Mouse (Mus musculus): ENCODE data around the gene Foxf1. TPM values are rescaled to one million over a fixed set of nuclear protein-coding genes. Genes with fewer than 3 reads are reported as not detected.

Gene Foxf1
- not detected in 2 replicates for total RNA-seq (2014; fragmentation: Nextera tagmentation)
- not detected in 2 replicates for total RNA-seq (2017)

- ATAC-seq (replicated peaks; ENCODE audit: poor library complexity, severe bottlenecking) = no peak; the same call in 1 of the 2 replicates
Measured at GRCm38 (mm10) chr8:121084210-121084951, at the start of gene Foxf1. Foxf1 (plus strand) TSS chr8:121084386.

- no peak for ATAC-seq (replicated peaks; ENCODE audit: poor library complexity, severe bottlenecking)
Measured at GRCm38 (mm10) chr8:121035611-121036010, 48.6 kb upstream of the Foxf1 start.

- ATAC-seq (replicated peaks; ENCODE audit: poor library complexity, severe bottlenecking) = no peak
Measured at GRCm38 (mm10) chr8:121043719-121044440, 40.3 kb upstream of the Foxf1 start.

GRCm38 (mm10) chr8:121047441-121047840, 36.7 kb upstream of the Foxf1 start:
- no peak for ATAC-seq (replicated peaks; ENCODE audit: poor library complexity, severe bottlenecking)

GRCm38 (mm10) chr8:121058081-121058480, 26.1 kb upstream of the Foxf1 start:
- no peak for ATAC-seq (replicated peaks; ENCODE audit: poor library complexity, severe bottlenecking)

GRCm38 (mm10) chr8:121059098-121059497, 25.1 kb upstream of the Foxf1 start:
- ATAC-seq (replicated peaks; ENCODE audit: poor library complexity, severe bottlenecking) = no peak

GRCm38 (mm10) chr8:121062521-121062920, 21.7 kb upstream of the Foxf1 start:
- no peak for ATAC-seq (replicated peaks; ENCODE audit: poor library complexity, severe bottlenecking)

- no peak for ATAC-seq (replicated peaks; ENCODE audit: poor library complexity, severe bottlenecking)
Measured at GRCm38 (mm10) chr8:121063649-121064048, 20.5 kb upstream of the Foxf1 start.

GRCm38 (mm10) chr8:121071454-121071853, 12.7 kb upstream of the Foxf1 start:
- no peak for ATAC-seq (replicated peaks; ENCODE audit: poor library complexity, severe bottlenecking)

- ATAC-seq (replicated peaks; ENCODE audit: poor library complexity, severe bottlenecking) = no peak
Measured at GRCm38 (mm10) chr8:121072406-121073130, 11.6 kb upstream of the Foxf1 start.

- ATAC-seq (replicated peaks; ENCODE audit: poor library complexity, severe bottlenecking) = no peak
Measured at GRCm38 (mm10) chr8:121073174-121074107, 10.7 kb upstream of the Foxf1 start.

GRCm38 (mm10) chr8:121074108-121074847, 9.9 kb upstream of the Foxf1 start:
- no peak for ATAC-seq (replicated peaks; ENCODE audit: poor library complexity, severe bottlenecking)

- ATAC-seq (replicated peaks; ENCODE audit: poor library complexity, severe bottlenecking) = no peak
Measured at GRCm38 (mm10) chr8:121074848-121075145, 9.4 kb upstream of the Foxf1 start.

GRCm38 (mm10) chr8:121075936-121076335, 8.2 kb upstream of the Foxf1 start:
- ATAC-seq (replicated peaks; ENCODE audit: poor library complexity, severe bottlenecking) = no peak

GRCm38 (mm10) chr8:121076555-121076954, 7.6 kb upstream of the Foxf1 start:
- no peak for ATAC-seq (replicated peaks; ENCODE audit: poor library complexity, severe bottlenecking)

GRCm38 (mm10) chr8:121078721-121079120, 5.5 kb upstream of the Foxf1 start:
- ATAC-seq (replicated peaks; ENCODE audit: poor library complexity, severe bottlenecking) = no peak

GRCm38 (mm10) chr8:121079201-121079600, 5.0 kb upstream of the Foxf1 start:
- ATAC-seq (replicated peaks; ENCODE audit: poor library complexity, severe bottlenecking) = no peak

GRCm38 (mm10) chr8:121079944-121080343, 4.2 kb upstream of the Foxf1 start:
- ATAC-seq (replicated peaks; ENCODE audit: poor library complexity, severe bottlenecking) = no peak

GRCm38 (mm10) chr8:121080361-121081090, 3.7 kb upstream of the Foxf1 start:
- no peak for ATAC-seq (replicated peaks; ENCODE audit: poor library complexity, severe bottlenecking)

Measured in granulocyte monocyte progenitor cell, adult 5-6 weeks (primary cell).